Mouse (Mus musculus): Measurements from ENCODE around the gene Tctex1d1. TPM values are rescaled to one million over a fixed set of nuclear protein-coding genes. Genes with fewer than 3 reads are reported as not detected.
A peak's percentile ranks its signal among the peaks of the same experiment; 100 is the strongest.

The Tctex1d1 gene
- polyA plus RNA-seq, 1 experiment: 0.34 TPM

- WGBS: 15% methylated on average over 16 of the region's 16 CpGs
- TF ChIP-seq POLR2A (IDR thresholded peaks at IDR 0.05; ENCODE audit: borderline replicate concordance, insufficient read depth, low read length) (no peak), CTCF (IDR thresholded peaks at IDR 0.05; ENCODE audit: borderline replicate concordance, insufficient read depth, low read depth, low read length) (no peak)
These were observed 556 bp upstream of the Tctex1d1 start for GRCm38 (mm10) chr4:102977778-102978321.

GRCm38 (mm10) chr4:102979385-102979784 lies 979 bp downstream of the Tctex1d1 start:
- WGBS: 77% methylated on average over 5 of the region's 5 CpGs
- Histone ChIP-seq H3K27ac (ENCODE audit: insufficient read depth, low read length) (no peak overlapping the region), H3K4me3 (replicated peaks; ENCODE audit: insufficient read depth, low read depth, low read length) (no peak overlapping the region)

More at GRCm38 (mm10) chr4:102977778-102978321, 556 bp upstream of the Tctex1d1 start:
- DNase-seq: no peak
- no peak overlapping the region for H3K27ac ChIP-seq (ENCODE audit: insufficient read depth, low read length)
- no peaks in the 10 kb centered on the region; the same call in 1 of the 2 replicates for H3K27me3 ChIP-seq (ENCODE audit: control insufficient read depth, insufficient read depth, low read length)
- H3K4me3 ChIP-seq (replicated peaks; ENCODE audit: insufficient read depth, low read depth, low read length): no peak overlapping the region
- peaks cover 4% of the 10 kb centered on the region; the same call in 1 of the 2 replicates for H3K4me1 ChIP-seq (ENCODE audit: control insufficient read depth, insufficient read depth, low read length)

GRCm38 (mm10) chr4:102981709-102982108 lies 3.3 kb downstream of the Tctex1d1 start:
- DNase-seq: no peak
- TF ChIP-seq POLR2A (IDR thresholded peaks at IDR 0.05; ENCODE audit: borderline replicate concordance, insufficient read depth, low read length) (no peak), CTCF (IDR thresholded peaks at IDR 0.05; ENCODE audit: borderline replicate concordance, insufficient read depth, low read depth, low read length) (no peak)
- H3K4me1 ChIP-seq (ENCODE audit: control insufficient read depth, insufficient read depth, low read length): peaks cover 4% of the 10 kb centered on the region; the same call in 1 of the 2 replicates

More at GRCm38 (mm10) chr4:102979385-102979784, 979 bp downstream of the Tctex1d1 start:
- no peaks in the 10 kb centered on the region; the same call in 1 of the 2 replicates for H3K27me3 ChIP-seq (ENCODE audit: control insufficient read depth, insufficient read depth, low read length)
- TF ChIP-seq POLR2A (IDR thresholded peaks at IDR 0.05; ENCODE audit: borderline replicate concordance, insufficient read depth, low read length): no peak
- TF ChIP-seq CTCF (IDR thresholded peaks at IDR 0.05; ENCODE audit: borderline replicate concordance, insufficient read depth, low read depth, low read length): no peak
- DNase-seq: no peak
- peaks cover 4% of the 10 kb centered on the region; the same call in 1 of the 2 replicates for H3K4me1 ChIP-seq (ENCODE audit: control insufficient read depth, insufficient read depth, low read length)

GRCm38 (mm10) chr4:102986173-102986572 lies 7.8 kb downstream of the Tctex1d1 start:
- H3K4me3 ChIP-seq (replicated peaks; ENCODE audit: insufficient read depth, low read depth, low read length): no peak overlapping the region
- DNase-seq: no peak
- no peaks in the 10 kb centered on the region for H3K4me1 ChIP-seq (ENCODE audit: control insufficient read depth, insufficient read depth, low read length)
- TF ChIP-seq CTCF (IDR thresholded peaks at IDR 0.05; ENCODE audit: borderline replicate concordance, insufficient read depth, low read depth, low read length): no peak
- TF ChIP-seq POLR2A (IDR thresholded peaks at IDR 0.05; ENCODE audit: borderline replicate concordance, insufficient read depth, low read length): no peak
- no peaks in the 10 kb centered on the region; the same call in 1 of the 2 replicates for H3K27me3 ChIP-seq (ENCODE audit: control insufficient read depth, insufficient read depth, low read length)
- WGBS: 72% methylated on average over 7 of the region's 7 CpGs
- H3K27ac ChIP-seq (ENCODE audit: insufficient read depth, low read length): no peak overlapping the region

More at GRCm38 (mm10) chr4:102981709-102982108, 3.3 kb downstream of the Tctex1d1 start:
- Histone ChIP-seq H3K27me3 (ENCODE audit: control insufficient read depth, insufficient read depth, low read length) (no peaks in the 10 kb centered on the region; the same call in 1 of the 2 replicates), H3K4me3 (replicated peaks; ENCODE audit: insufficient read depth, low read depth, low read length) (no peak overlapping the region), H3K27ac (ENCODE audit: insufficient read depth, low read length) (no peak overlapping the region)
- 92% methylated on average over 8 of the region's 8 CpGs for WGBS

GRCm38 (mm10) chr4:102986917-102987316 lies 8.5 kb downstream of the Tctex1d1 start:
- Histone ChIP-seq H3K4me1 (ENCODE audit: control insufficient read depth, insufficient read depth, low read length) (no peaks in the 10 kb centered on the region), H3K4me3 (replicated peaks; ENCODE audit: insufficient read depth, low read depth, low read length) (no peak overlapping the region), H3K27me3 (ENCODE audit: control insufficient read depth, insufficient read depth, low read length) (no peaks in the 10 kb centered on the region), H3K27ac (ENCODE audit: insufficient read depth, low read length) (no peak overlapping the region)
- peak; percentile 72; the same call in 1 of the 2 replicates for TF ChIP-seq CTCF (IDR thresholded peaks at IDR 0.05; ENCODE audit: borderline replicate concordance, insufficient read depth, low read depth, low read length)
- no peak for TF ChIP-seq POLR2A (IDR thresholded peaks at IDR 0.05; ENCODE audit: borderline replicate concordance, insufficient read depth, low read length)
- 10% methylated on average over 2 of the region's 2 CpGs for WGBS
- DNase-seq: peak; percentile 38 to 58

- H3K27ac ChIP-seq (ENCODE audit: insufficient read depth, low read length): no peak overlapping the region
- no peak overlapping the region for H3K4me3 ChIP-seq (replicated peaks; ENCODE audit: insufficient read depth, low read depth, low read length)
- TF ChIP-seq POLR2A (IDR thresholded peaks at IDR 0.05; ENCODE audit: borderline replicate concordance, insufficient read depth, low read length) (no peak), CTCF (IDR thresholded peaks at IDR 0.05; ENCODE audit: borderline replicate concordance, insufficient read depth, low read depth, low read length) (no peak)
- H3K27me3 ChIP-seq (ENCODE audit: control insufficient read depth, insufficient read depth, low read length): no peaks in the 10 kb centered on the region
- 21% methylated on average over 4 of the region's 4 CpGs for WGBS
- no peaks in the 10 kb centered on the region for H3K4me1 ChIP-seq (ENCODE audit: control insufficient read depth, insufficient read depth, low read length)
- DNase-seq: no peak
These were observed 8.9 kb downstream of the Tctex1d1 start for GRCm38 (mm10) chr4:102987325-102987724.

GRCm38 (mm10) chr4:102987756-102988155 lies 9.3 kb downstream of the Tctex1d1 start:
- no peaks in the 10 kb centered on the region for H3K4me1 ChIP-seq (ENCODE audit: control insufficient read depth, insufficient read depth, low read length)
- no peaks in the 10 kb centered on the region for H3K27me3 ChIP-seq (ENCODE audit: control insufficient read depth, insufficient read depth, low read length)
- 70% methylated on average over 2 of the region's 2 CpGs for WGBS
- no peak overlapping the region for H3K27ac ChIP-seq (ENCODE audit: insufficient read depth, low read length)
- DNase-seq: no peak
- no peak overlapping the region for H3K4me3 ChIP-seq (replicated peaks; ENCODE audit: insufficient read depth, low read depth, low read length)
- no peak for TF ChIP-seq CTCF (IDR thresholded peaks at IDR 0.05; ENCODE audit: borderline replicate concordance, insufficient read depth, low read depth, low read length)

GRCm38 (mm10) chr4:102988526-102988925 lies 10.1 kb downstream of the Tctex1d1 start:
- Histone ChIP-seq H3K4me3 (replicated peaks; ENCODE audit: insufficient read depth, low read depth, low read length) (no peak overlapping the region), H3K27me3 (ENCODE audit: control insufficient read depth, insufficient read depth, low read length) (no peaks in the 10 kb centered on the region), H3K27ac (ENCODE audit: insufficient read depth, low read length) (no peak overlapping the region), H3K4me1 (ENCODE audit: control insufficient read depth, insufficient read depth, low read length) (no peaks in the 10 kb centered on the region)
- DNase-seq: no peak
- WGBS: 84% methylated on average over 6 of the region's 6 CpGs
- TF ChIP-seq POLR2A (IDR thresholded peaks at IDR 0.05; ENCODE audit: borderline replicate concordance, insufficient read depth, low read length) (no peak), CTCF (IDR thresholded peaks at IDR 0.05; ENCODE audit: borderline replicate concordance, insufficient read depth, low read depth, low read length) (no peak)
